ENCODE assay signal across 13 mouse cellular contexts in the genomic region with DNA sequence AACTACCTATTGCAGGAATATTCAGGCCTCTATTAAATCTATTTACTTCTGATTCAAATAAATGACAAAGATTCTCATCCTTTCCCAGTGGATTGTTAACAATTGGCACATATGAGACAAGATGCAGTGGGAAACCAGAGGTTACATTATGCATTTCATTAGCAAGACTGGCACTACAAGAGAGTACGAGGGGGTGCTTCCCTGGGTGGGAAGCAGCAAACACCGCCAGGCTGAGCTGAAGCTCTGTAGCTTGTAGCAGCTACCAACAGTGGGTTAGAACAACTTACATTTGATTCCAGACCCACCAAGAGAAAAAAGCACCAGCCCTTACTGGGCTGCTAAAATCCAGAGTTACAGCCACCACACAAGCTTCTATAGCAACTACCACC.
"Had no signal": no experiment of that assay in that cellular context is flagged by ENCODE, and none has a peak within 500 bp of the region (broad histone marks: within the 10 kb centered on the region; RNA-seq: fewer than 3 reads in every experiment).

No protein-coding gene starts in this region.

- H3K4me1 ChIP-seq: kidney, embryonic 15.5 days; limb, embryonic 15.5 days; liver, embryonic 12.5 days had no signal

- ATAC-seq: liver, embryonic 12.5 days had no signal

- H3K36me3 ChIP-seq: kidney, embryonic 15.5 days; limb, embryonic 15.5 days; liver, embryonic 12.5 days; neural tube, embryonic 12.5 days had no signal

- H3K9me3 ChIP-seq: kidney, embryonic 15.5 days; limb, embryonic 15.5 days; liver, embryonic 12.5 days; neural tube, embryonic 12.5 days had no signal

- H3K27ac ChIP-seq: kidney, embryonic 15.5 days; limb, embryonic 15.5 days; liver, embryonic 12.5 days; midbrain, embryonic 10.5 days; neural tube, embryonic 12.5 days; stomach, postnatal 0 days had no signal

- H3K27me3 ChIP-seq: kidney, embryonic 15.5 days; limb, embryonic 15.5 days; liver, embryonic 12.5 days; neural tube, embryonic 12.5 days had no signal

- H3K4me3 ChIP-seq: kidney, embryonic 15.5 days; limb, embryonic 15.5 days; liver, embryonic 12.5 days; midbrain, embryonic 10.5 days; myocyte; neural tube, embryonic 12.5 days had no signal

- DNase-seq: kidney, postnatal 14 days; layer of hippocampus, postnatal 36 days; lung, embryonic 14.5 days; lung, postnatal 10 days; lung, postnatal 4 days; thymus, postnatal 4 days had no signal

- H3K9ac ChIP-seq: kidney, embryonic 15.5 days; limb, embryonic 15.5 days; liver, embryonic 12.5 days; lung, embryonic 14.5 days; neural tube, embryonic 12.5 days had no signal

- H3K4me2 ChIP-seq: kidney, embryonic 15.5 days; limb, embryonic 15.5 days; liver, embryonic 12.5 days; lung, embryonic 14.5 days; neural tube, embryonic 12.5 days had no signal
